Mouse (Mus musculus) heart, adult 2 months (tissue): ENCODE results near the gene Rtn2.

Source experiments
- CTCF ChIP-seq: fragments of 200-600 bp; IDR thresholded peaks from 2 replicates; pipeline ENCODE4 v1.8.1; 2022; ENCODE audit warnings: antibody characterized with exemption, mild to moderate bottlenecking, moderate library complexity
- EP300 ChIP-seq: fragments of 200-500 bp; IDR thresholded peaks from 2 replicates; pipeline ENCODE4 v1.6.1; 2011; ENCODE audit warnings: low read depth, low read length, control low read depth; ENCODE audit not compliant: insufficient read depth
- POLR2A ChIP-seq: fragments of 200-500 bp; IDR thresholded peaks from 2 replicates; pipeline ENCODE4 v1.6.1; 2011; ENCODE audit warnings: mild to moderate bottlenecking, low read depth, low read length, control low read depth; ENCODE audit not compliant: insufficient read depth

DNA sequence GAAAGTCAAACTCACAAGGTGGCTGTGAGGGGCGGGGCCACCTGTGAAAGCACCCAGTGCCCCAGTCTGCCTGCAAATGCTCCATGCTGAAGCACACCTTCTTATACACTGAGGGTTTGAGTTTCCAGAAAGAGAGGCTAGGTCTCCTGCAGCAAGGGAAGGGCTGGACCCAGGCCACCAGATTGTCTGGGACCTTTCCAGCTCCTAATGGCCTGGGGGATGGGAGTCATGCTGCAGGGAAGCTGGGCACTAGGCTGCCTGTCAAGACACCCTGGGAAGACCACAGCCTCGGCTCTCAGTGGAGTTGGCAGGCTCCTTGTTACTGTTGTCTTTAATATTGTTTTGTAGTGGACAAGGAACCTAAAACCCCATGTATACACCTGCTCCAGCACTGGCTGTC lies 46.0 kb upstream of the Rtn2 start:
- TF ChIP-seq POLR2A (no peak), EP300 (0 out of 2 replicates have a peak, but pooled peaks have one; percentile 24), CTCF (no peak)
